Mouse (Mus musculus) adipocyte (in vitro differentiated cells): ENCODE data around the gene Vcl.

Source experiments
- DNase-seq: peaks from one replicate; pipeline ENCODE4 v3.0.0-alpha.2; 2016; ENCODE audit warnings: low spot score

Vcl gene

DNA sequence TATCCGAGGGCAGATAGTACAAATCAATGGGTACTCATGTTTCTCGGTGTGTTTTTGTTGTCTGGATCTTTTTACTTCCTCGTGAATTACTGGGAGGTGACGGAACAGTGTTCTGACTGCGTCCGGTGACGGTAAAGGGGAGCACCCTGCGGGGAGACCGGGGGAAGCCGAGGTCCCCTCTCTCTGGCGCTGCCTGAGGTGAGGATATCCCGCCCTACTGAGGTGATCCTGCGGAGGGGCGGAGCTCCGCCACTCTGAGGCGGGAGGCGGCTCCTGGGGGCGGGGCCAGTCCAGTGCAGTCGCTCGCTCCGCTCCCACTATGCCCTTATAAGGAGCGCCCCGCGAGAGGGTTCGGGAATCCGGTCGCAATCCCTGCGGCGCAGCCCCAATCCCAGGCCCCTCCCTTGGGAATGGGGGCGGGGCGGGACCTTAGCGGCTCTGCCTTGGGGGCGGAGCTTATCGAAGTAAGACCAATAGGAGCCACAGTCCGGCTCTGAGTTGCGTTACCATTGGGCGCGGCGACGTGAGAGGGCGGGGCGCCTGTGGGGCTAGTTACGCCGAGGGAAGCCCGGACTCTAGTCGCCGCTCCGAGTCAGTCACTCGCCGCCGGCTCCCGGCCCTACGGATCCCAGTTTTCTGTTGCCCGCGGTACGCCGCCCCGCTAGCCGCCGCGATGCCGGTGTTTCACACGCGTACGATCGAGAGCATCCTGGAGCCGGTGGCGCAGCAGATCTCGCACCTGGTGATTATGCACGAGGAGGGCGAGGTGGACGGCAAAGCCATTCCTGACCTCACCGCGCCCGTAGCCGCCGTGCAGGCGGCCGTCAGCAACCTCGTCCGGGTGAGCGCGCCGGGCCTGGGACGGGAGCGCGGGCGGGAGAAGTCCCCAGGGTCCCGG, at the start of gene Vcl:
TSS of gene Vcl (plus strand) at position 551 of the 898 bp plus-strand sequence.
- peak; percentile 97 for DNase-seq

- no peak for DNase-seq
Observed at GRCm38 (mm10) chr14:20884691-20885090, 44.5 kb upstream of the Vcl start.

GRCm38 (mm10) chr14:20885091-20885888, 43.9 kb upstream of the Vcl start:
- DNase-seq: no peak

DNA sequence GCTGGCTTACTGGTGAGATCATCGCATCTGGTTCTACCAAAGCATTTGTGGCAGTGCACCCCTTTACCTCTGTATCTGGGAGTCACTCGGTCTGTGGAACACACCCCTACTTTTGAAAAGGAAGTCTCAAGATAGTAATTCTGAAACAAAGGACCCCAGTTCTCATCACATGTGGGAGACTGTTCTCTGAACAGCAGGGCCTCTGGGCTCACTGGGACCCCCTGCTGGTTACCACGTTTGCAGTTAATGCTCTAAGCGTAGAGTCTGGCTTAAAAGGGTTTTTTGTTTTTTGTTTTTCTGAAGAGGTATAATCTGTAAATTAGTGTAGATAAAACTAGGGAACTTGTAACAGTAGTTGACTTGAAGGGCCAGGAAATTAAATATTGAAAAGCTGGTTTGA, 42.9 kb upstream of the Vcl start:
- no peak for DNase-seq

GRCm38 (mm10) chr14:20887541-20888085, 41.6 kb upstream of the Vcl start:
- no peak for DNase-seq

DNA sequence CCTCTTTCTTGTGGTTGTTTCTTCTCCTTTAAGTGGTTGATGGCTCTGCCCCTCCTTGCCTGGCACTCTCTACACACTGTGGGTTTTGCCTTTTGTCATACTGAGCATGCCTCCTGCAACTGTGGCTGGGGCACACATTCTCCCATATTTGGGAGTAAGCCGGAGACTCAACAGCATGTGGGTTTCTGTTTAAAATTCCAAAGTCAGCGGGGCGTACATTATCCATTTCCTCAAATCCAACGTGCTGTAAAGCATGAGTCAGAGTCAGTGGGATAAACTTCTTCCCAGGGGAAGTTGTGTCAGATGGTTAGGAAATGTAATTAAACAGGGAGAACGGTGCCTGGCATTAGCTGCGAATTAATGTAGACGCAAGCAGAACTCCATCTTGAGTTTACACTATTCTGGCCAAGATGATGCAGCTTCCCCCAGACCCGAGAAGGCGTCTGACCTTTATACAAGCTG, 37.2 kb upstream of the Vcl start:
- DNase-seq: peak; percentile 74

DNA sequence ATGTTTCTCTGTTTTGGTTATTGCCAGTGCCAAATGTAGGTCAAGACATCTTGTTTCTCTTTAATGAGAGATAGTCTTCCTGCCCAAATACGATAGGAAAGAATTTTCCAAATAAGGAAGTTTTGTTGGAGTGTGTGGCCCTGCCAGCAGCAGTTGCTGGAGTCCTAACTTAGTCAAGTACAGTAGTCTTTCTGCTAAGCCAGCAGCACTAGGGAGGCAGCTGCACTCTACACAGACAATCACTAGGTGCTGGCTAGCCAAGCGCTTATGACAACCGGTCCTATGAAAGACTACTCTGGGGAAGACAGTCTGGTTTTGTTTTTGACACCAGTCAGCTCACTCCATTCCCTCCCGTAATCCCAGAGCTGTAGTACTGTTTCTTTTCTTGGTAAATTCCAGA, 35.4 kb upstream of the Vcl start:
- DNase-seq: peak; percentile 56

DNA sequence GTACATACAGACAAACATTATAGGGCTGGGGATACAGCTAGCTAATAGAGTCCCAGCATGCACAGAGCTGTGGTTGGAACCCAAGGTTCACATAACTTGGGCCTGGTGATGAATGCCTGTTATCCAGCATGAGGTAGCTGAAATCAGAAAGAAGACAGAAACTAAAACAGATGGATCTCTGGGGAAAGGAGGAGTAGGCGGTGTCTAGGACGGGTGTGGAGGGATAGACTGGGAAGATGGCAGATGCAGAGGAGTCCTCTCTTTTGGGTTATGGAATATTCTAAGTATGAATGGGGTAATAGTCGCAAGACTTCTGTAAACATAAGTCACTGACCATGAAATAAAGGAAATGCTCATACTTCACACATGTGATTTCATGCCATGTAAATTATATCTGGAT, 27.9 kb upstream of the Vcl start:
- DNase-seq: no peak

DNA sequence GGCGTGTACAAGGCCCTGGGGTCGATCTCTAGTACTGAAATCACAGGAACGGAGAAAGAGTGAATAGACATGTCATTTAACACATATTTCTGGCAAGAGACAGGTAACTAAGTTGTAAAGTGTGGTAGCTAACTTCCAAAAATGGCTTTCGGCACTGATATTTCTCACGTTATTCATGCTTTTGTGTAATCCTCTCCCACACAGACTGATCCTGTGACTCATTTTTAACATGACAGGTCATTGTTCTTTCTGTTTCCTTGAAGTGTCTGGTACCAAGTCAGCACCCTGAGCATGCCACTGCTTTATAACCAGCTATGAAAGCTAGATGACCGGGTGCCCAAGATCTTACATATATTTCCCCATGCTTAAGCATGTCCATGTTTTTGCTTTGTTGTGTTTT, 26.1 kb upstream of the Vcl start:
- no peak for DNase-seq

DNA sequence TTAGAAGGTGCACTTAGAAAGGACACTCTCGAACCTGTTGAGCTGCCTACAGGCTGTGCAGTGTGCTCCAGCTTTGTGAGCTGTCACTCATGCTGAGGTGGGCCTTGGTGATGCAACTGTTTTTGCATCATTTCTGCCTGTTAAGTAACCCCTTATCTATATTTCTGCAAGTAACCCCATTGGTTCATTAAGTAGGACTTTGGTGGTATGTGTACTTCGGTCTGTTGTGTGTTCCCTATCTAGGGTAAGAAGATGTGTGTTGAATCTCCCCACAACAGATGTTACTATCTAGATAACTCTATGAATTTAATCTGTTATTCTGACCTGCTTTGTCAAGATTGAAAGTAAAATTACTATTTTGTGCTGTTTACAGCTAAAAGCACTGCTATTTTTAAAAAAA, 17.4 kb upstream of the Vcl start:
- no peak for DNase-seq

GRCm38 (mm10) chr14:20914415-20914814, 14.8 kb upstream of the Vcl start:
- DNase-seq: peak; percentile 44

DNA sequence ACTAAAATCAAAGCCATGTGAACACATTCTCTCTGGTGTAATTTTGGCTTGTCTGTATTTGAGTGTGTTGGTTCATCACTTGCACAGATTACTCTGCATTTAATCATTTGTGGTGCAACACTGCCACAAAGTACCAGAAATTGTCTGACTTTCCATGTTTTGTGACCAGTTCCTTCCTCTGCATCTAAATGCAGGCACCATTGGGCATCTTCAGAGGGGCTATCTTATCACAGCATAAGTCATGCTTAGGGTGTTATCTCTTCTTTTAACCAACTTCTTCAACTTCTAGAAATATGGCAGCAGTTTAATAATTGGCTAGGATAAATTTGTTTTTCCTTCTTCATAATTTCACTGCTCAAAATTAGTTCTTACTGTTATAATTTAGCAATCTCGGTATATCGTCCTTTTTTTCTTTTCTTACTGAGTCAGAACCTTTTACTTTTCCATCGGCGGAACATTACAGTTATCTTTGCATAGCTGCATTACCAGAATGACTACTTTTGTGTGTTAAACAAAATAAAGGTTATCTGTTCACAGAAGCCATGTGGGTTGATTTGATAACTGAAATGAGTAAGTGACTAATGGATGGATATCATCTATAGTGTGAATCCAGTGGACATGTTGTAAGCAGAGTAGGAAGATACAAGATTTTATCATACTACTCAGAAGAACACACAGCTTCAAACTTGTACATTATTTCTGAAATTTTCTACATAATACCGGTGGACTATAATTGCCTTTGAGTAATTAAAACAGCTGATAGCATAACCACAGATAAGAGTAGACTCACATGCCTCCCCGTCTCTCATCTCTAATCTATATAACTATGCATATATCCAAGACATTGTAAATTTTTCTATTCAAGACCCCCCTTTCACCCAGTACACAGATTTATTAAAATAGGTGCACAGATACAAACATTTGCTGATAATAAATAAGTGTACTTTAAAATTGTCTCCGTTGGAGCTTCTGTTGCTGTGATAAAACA, 12.3 kb upstream of the Vcl start:
- DNase-seq: no peak

DNA sequence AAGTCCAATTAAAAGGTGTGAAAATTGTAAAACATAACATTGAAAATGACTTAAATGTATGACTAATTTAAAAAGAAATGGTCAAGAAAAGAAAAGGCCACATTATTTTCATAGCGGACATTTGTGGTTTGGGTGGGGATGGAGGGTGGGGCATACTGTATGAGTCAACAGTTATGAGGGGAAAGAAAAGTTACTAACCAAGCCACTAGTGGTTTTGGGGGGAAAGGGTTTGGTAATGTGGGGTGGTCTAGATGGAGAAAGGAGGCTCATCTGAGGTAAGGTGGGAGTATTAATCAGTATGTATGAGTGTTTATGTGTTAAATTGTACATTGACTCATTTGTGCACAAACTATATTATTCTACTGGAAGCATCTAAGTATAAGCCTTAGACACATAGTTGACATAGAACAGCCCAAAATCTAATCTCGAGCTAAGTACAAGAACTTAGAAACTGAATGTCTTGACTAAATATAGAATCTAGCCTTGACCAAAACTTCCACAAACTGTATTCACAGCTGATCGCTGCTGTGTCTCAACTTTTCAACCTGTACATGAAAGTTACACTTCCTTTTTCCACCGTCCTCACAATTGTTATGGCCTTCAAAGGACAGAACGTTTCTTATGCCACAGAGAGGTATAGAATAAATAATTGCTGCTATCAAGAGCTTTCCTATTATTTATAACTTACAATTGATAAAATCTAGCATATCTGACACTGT, 5.0 kb upstream of the Vcl start:
- DNase-seq: no peak

DNA sequence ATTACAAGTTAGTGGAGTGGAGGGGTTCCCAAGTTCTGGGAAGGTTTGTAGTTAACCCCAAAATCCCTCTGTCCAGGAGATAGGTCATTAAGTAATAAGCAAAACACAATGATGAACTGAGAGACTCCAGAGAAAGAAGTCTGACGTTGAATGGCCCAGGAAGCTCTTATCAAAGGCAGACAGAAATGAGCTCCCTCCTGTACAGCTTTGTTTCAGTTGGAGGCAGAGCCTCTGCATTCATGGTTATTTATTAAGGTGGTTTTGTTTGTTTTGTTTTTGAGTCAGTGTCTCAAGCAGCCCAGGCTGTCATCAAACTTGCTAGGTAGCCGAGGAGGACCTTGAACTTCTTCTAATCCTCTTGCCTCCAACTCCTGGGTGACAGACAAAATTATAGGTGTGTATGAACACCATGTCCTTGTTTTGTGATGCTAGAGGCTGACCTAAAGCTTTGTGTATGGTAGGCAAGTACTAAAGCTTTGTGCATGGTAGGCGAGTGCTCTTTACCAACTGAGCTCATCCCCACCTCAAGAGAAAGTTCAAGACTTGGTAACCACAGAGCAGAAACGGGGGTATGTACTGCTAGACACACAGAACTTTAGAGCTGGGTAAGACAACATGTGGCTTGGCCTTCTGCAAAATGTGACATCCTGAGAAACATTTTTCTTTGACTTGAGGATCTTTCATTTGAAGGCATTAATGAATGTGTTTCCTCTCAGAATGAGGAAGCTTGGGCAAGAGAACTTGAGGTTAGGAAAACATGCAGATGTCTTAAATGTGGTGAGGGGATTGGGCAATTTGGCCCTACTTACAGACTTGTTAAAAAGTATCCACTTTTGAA, 1.5 kb upstream of the Vcl start:
- no peak for DNase-seq

DNA sequence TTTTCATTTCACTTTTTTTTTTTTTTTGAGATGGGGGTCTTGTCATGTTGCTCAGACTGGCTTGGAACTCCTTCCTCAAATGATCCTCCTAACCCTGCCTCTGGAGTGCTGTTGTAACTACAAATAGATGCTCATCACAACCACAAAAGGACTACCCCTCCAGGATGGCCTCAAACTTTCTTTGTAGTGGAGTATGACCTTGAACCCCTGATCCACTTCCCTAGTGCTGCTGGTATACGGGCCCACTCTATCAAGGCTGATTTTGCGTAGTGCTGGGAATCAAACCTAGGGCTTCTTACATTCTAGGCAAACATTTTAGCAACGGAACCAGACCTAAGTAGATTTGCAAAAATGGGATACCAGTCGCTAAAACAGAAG, 901 bp upstream of the Vcl start:
- DNase-seq: no peak

GRCm38 (mm10) chr14:20929814-20930434, 726 bp downstream of the Vcl start:
- DNase-seq: peak; percentile 28

GRCm38 (mm10) chr14:20930481-20931391, 1.5 kb downstream of the Vcl start:
- DNase-seq: peak; percentile 38

GRCm38 (mm10) chr14:20938424-20938823, 9.2 kb downstream of the Vcl start:
- no peak for DNase-seq
